Mouse (Mus musculus): ENCODE measurements at regions not wholly inside any gene's neighbourhood (a gene's known extent, or its start where the extent isn't known, plus 50 kb on each side); places are given as distances from the start of the nearest gene placed in this dataset.
"Not testable (repeated sequence)": the region's sequence is repeated elsewhere in the genome, so short reads cannot be mapped to it uniquely, and the experiment has no call there.

DNA sequence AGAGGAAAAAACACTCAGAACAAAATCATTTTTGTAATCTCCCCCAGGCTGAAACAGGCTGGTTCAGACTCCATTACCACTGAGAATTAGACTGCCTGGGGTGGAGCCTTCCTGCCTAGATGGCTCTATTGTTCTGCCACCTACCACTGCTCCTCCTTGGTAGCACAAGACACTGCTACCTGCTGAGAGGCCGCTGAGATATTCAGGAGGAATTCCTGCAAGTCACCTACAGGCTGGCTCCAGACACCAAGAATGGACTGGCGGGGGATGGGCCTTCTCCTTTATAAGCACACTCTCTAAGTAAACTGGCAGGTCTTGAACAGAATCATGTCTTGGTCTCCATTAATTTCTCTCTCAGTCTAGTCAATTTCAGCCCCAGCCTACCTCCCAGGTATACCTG, 3289.4 kb downstream of the Gm37988 start:
- DNase-seq (ENCODE audit: low read depth, low spot score) = no peak

DNA sequence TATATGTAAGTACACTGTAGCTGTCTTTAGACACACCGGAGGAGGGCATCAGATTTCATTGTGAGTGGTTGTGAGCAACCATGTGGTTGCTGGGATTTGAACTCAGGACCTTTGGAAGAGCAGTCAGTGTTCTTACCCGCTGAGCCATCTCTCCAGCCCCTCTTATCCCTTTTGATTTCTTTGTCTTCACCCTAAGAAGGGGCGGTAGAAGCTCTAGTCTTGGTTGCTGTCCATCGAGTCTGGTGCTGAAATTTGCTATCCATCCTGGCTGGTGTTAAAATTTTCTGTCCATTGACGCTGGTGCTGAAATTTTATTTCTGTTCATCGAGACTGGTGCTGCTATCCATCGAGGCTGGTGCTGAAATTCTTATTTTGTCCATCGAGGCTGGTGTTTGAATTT, 3290.9 kb upstream of the A830018L16Rik start:
- DNase-seq (ENCODE audit: low read depth, low spot score) = peak; percentile 50

- DNase-seq (ENCODE audit: low read depth, low spot score) = not testable (repeated sequence)
Observed at GRCm38 (mm10) chr1:8134434-8135433, 3279.2 kb upstream of the A830018L16Rik start.

DNA sequence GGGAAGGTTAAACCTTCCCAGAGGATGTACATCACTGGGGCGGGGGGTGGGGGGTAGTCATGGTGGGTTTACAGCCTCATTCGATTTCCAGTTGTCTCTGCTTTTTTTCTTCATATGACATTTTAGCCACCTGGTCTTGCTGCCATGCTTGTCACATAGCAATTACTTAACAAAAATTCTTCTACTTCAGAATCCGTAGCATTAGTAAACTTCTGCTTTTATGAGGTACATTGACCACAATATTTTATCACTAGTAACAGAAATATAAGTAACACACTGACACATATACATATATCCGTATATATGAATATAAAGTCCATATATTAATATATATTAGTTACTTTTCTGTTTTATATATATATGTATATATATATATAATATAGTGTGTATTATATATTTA, 3271.3 kb upstream of the A830018L16Rik start:
- no peak for DNase-seq (ENCODE audit: low read depth, low spot score)

DNA sequence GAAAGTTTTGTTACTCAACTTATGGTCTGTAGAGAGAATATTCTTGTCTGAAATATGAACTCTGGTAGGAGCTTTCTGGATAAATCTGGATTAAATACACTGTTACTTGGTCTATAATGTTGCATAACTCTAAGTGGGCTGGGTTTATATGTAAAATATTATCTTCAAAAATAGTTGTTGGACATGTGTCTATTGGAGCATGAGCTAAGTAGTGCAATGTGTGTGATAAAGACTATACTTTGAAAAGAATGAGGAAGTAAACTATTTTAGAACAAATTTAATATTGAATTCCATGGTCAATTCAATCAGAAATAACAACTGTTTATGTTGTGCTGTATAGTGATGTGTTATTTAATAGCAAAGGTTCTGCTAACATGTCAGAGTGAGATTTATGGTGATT, 3240.7 kb upstream of the A830018L16Rik start:
- DNase-seq (ENCODE audit: low read depth, low spot score) = no peak

All from A20 (cell line).